Mouse (Mus musculus) cerebellum, postnatal 14 days (tissue): ENCODE results near the gene Kcnmb4.

Experiments used
- DNase-seq, 2 experiments: peaks; one replicate each; pipeline ENCODE4 v3.0.0; 2021; ENCODE audit warnings: mixed read lengths in 2 of 2

Gene Kcnmb4

GRCm38 (mm10) chr10:116450621-116451020 lies 23.1 kb downstream of the Kcnmb4 start:
- DNase-seq = peak; percentile 31 to 41

GRCm38 (mm10) chr10:116448166-116448565 lies 25.5 kb downstream of the Kcnmb4 start:
- no peak for DNase-seq

- DNase-seq = no peak
These were observed 26.5 kb downstream of the Kcnmb4 start for GRCm38 (mm10) chr10:116447176-116447575.

GRCm38 (mm10) chr10:116446040-116446439 lies 27.6 kb downstream of the Kcnmb4 start:
- DNase-seq = no peak

- no peak for DNase-seq
These were observed 28.9 kb downstream of the Kcnmb4 start for GRCm38 (mm10) chr10:116444826-116445225.

- DNase-seq = no peak
These were observed 29.3 kb downstream of the Kcnmb4 start for GRCm38 (mm10) chr10:116444371-116444770.

- DNase-seq = no peak
These were observed 32.7 kb downstream of the Kcnmb4 start for GRCm38 (mm10) chr10:116440946-116441345.

- no peak for DNase-seq
These were observed 33.6 kb downstream of the Kcnmb4 start for GRCm38 (mm10) chr10:116440088-116440487.

GRCm38 (mm10) chr10:116435455-116435854 lies 38.2 kb downstream of the Kcnmb4 start:
- DNase-seq = no peak

GRCm38 (mm10) chr10:116432421-116432820 lies 41.3 kb downstream of the Kcnmb4 start:
- peak; percentile 29 to 43 for DNase-seq

- no peak for DNase-seq
These were observed 45.5 kb downstream of the Kcnmb4 start for GRCm38 (mm10) chr10:116428026-116428780.

- DNase-seq = no peak
These were observed 47.5 kb downstream of the Kcnmb4 start for GRCm38 (mm10) chr10:116426176-116426575.

- peak; percentile 73 to 79 for DNase-seq
These were observed 48.8 kb downstream of the Kcnmb4 start for GRCm38 (mm10) chr10:116424921-116425320.

GRCm38 (mm10) chr10:116422551-116422950 lies 51.1 kb downstream of the Kcnmb4 start:
- no peak for DNase-seq

GRCm38 (mm10) chr10:116420976-116421375 lies 52.7 kb downstream of the Kcnmb4 start:
- no peak for DNase-seq

- no peak for DNase-seq
These were observed 55.5 kb downstream of the Kcnmb4 start for GRCm38 (mm10) chr10:116418121-116418726.

GRCm38 (mm10) chr10:116416726-116417125 lies 57.0 kb downstream of the Kcnmb4 start:
- DNase-seq = no peak

GRCm38 (mm10) chr10:116416142-116416541 lies 57.5 kb downstream of the Kcnmb4 start:
- no peak for DNase-seq

GRCm38 (mm10) chr10:116410826-116411225 lies 62.9 kb downstream of the Kcnmb4 start:
- DNase-seq = no peak

GRCm38 (mm10) chr10:116407684-116408359 lies 65.9 kb downstream of the Kcnmb4 start:
- no peak for DNase-seq

- DNase-seq = no peak
These were observed 68.7 kb downstream of the Kcnmb4 start for GRCm38 (mm10) chr10:116405011-116405410.

- no peak for DNase-seq
These were observed 70.0 kb downstream of the Kcnmb4 start for GRCm38 (mm10) chr10:116403679-116404078.

- DNase-seq = peak; percentile 38 to 55
These were observed 70.8 kb downstream of the Kcnmb4 start for GRCm38 (mm10) chr10:116402742-116403425.
